Mouse (Mus musculus): ENCODE results near the gene Ptpro.

- no peak for TF ChIP-seq CTCF (IDR thresholded peaks at IDR 0.05; ENCODE audit: borderline replicate concordance, insufficient read depth, low read length)
- TF ChIP-seq POLR2A (IDR thresholded peaks at IDR 0.05; ENCODE audit: low read depth, low read length) = no peak
Observed at GRCm38 (mm10) chr6:137327718-137328117, 75.6 kb downstream of the Ptpro start.

All from embryonic fibroblast, embryonic 13.5 days (primary cell).